Mouse (Mus musculus): ENCODE data around the gene Sptbn4. TPM values are rescaled to one million over a fixed set of nuclear protein-coding genes. Genes with fewer than 3 reads are reported as not detected.
"Not testable (repeated sequence)": the region's sequence is repeated elsewhere in the genome, so short reads cannot be mapped to it uniquely, and the experiment has no call there.

Gene Sptbn4
- total RNA-seq (2021), result 100 to 1,000 TPM; 130 to 133 TPM
- long read RNA-seq, full-length matches to known transcripts, result 146 of 206 reads
- long read RNA-seq, partial matches to known transcripts, result 53 of 206 reads
- long read RNA-seq, other reads (novel, unspliced or antisense), result 7 of 206 reads

DNA sequence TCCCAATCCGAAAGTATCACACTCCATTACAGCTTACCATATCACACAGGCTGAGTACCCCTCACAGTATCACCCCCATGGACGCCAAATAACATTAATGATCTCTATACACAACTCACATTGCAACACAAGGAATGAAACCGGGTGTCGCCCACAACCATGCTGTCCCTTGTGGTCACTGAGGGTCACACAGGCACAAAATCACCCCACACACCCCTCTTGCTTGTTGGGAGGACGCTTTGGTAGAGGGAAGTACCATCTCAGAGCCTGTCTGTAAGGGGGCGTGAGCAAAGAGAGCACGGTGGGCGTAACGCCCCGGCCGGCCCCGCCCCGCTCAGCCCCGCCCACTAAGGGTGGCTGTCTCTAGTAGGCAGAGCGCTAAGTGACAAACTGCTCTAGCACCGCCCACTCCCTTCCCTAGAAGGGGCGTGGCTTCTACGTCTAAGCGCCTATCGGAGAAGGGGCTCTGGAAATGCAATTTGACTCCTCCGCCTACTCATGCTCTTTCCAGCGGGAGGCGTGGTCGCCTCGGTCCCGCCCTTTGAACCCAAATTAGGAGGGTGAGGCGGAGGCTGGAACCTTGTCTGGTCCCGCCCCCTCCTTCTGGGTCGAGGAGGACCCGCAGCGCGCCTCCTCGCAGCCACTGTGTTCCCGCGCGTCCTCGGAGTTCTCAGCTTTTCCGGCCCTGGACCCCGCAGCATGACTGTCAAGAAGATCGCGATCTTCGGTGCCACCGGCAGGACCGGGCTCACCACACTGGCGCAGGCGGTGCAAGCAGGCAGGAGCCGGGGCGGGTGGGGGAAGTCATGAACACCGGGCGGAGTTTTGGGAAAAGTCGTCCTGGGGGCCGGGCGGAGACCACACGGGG lies at the start of gene Sptbn4, which contains the start of gene Blvrb:
TSS of gene Sptbn4 (minus strand) at position 268 of the 868 bp plus-strand sequence.
TSS of gene Blvrb (plus strand) at position 560 of the 868 bp plus-strand sequence.
- peak; percentile 98 to 99 for DNase-seq (ENCODE audit: low spot score in 2 of 2)

DNA sequence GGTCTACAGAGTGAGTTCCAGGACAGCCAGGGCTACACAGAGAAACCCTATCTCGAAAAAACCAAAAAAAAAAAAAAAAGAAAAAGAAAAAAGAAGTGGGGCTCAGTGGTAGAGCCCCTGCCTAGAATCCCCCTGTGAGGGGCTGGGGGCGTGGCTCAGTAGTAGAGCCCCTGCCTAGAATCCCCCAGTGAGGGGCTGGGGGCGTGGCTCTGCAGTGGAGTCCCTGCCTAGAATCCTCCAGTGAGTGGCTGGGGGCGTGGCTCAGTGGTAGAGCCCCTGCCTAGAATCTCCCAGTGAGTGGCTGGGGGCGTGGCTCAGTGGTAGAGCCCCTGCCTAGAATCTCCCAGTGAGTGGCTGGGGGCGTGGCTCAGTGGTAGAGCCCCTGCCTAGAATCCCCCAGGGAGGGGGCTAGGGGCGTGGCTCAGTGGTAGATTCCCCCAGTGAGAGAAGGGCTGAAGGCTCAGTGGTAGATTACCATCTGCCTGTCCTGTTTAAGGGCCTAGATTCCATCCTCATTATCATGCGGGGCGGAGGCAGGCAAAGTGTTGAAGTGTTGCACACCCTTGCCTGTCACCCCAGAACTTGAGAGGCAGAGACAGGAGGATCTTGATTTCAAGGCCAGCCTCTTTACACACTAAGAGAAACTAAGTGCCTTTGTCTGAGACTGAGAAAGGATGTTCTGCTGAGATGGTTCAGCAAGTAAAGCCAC lies 47.3 kb upstream of the Sptbn4 start:
- not testable (repeated sequence) for DNase-seq (ENCODE audit: low spot score in 2 of 2)

DNA sequence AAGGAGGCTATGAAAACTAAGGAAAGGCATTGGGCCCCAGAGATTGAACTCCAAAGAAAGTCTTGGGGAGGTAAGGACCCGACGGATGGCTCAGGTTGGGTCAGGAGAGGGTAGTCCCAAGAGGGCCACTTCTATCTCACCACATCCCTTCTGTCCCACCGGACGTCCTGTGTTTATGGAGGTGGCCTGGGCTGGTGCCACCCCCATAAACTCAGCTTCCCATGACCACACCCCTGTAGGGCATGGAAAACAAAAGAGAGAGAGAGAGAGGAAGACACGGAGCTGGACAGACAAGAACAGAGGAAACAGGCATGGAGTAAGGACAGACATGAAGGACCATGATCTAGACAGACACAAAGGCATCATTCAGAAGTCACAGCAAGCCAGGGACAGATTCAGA lies 46.0 kb upstream of the Sptbn4 start:
- DNase-seq (ENCODE audit: low spot score in 2 of 2), result no peak

DNA sequence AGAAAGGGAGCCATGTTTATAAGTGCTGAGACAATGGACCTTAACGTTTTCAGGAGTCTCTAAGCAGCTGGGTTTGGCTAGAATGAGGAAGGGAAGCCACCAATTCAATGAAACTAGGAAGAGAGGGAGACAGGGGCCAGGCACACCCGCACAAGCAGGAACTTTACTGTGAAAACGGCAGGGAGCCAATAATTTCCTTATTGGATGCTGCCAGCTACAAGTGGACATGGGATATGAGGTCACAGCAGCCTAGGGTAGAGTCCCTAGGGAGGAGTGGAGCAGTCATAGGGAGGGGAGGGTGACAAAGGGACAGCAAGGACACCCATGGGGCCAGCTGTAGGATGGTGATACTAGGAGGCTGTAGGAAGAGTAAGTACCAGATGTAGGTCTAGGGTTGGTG lies 45.5 kb upstream of the Sptbn4 start:
- DNase-seq (ENCODE audit: low spot score in 2 of 2), result no peak

DNA sequence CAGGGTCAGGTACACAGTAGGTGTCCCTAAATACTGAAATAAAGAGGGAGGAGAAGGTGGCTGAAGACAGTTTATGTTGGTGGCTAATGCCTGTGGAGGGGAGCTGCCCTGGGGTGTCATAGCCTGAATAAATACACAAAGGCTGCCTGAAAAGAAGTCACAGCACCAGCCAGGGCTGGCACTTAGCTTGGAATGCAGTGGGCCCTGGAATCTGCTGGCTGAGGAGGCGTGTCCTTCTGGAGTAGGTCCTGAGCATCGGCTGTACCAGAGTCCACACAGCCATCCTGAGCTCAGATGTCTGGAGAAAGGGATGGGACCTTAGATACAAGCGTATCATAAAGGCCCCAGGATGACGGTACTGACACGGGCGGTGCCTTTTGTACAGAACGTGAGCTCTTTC lies 44.4 kb upstream of the Sptbn4 start:
- no peak for DNase-seq (ENCODE audit: low spot score in 2 of 2)

DNA sequence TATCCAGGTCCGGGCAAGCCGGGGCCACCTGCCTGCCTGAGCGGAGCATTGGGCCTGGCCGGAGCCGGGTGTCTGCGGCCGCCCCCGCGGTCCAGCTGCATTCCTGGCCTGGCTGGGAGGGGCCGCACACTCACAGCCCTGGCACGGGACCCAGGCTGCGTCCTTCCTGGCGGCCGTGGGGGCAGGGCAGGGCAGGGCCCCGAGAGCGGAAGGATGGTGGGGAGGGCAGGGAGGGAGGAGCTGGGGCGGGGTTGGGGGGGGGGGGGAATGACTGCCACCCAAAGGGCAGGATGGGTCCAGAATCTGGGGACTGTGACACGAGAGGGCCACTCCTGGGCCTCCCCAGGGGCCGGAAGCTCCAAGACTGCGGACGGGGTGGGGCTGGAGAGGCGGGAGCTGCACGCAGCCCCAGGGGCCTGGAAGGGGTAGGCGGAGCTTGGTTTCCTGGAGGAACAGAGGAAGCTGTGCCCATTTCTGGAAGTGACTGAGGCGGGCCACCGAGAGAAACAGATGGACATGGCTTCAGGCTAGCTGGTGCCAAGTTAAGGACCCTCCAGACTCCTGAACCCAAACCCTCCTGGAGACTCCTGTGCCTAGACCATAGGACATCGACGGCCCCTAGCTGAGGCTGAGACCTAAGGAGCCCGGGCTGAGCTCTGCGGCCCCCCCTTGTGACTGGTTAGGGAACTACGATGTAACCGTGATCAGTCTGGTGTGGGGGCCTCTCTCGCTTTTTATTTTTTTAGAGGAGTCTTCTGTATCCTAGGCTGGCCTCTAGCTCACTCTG lies 43.2 kb upstream of the Sptbn4 start:
- DNase-seq (ENCODE audit: low spot score in 2 of 2), result peak; percentile 82 to 87

DNA sequence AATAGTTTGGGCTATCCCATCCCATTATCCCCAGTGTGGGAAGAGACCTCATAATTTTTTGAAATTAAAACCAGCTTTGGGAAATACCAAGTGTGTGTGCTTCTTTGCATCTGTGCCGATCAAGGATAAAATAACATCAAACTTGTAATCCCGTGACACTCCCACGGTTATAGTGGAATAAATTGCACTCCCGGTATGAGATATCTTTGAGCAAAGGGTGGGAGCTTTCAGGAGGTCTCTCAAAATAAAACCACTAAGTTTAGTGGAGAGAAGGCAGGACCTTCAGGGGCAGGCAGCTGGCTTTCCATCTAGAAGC lies 42.7 kb upstream of the Sptbn4 start:
- no peak for DNase-seq (ENCODE audit: low spot score in 2 of 2)

DNA sequence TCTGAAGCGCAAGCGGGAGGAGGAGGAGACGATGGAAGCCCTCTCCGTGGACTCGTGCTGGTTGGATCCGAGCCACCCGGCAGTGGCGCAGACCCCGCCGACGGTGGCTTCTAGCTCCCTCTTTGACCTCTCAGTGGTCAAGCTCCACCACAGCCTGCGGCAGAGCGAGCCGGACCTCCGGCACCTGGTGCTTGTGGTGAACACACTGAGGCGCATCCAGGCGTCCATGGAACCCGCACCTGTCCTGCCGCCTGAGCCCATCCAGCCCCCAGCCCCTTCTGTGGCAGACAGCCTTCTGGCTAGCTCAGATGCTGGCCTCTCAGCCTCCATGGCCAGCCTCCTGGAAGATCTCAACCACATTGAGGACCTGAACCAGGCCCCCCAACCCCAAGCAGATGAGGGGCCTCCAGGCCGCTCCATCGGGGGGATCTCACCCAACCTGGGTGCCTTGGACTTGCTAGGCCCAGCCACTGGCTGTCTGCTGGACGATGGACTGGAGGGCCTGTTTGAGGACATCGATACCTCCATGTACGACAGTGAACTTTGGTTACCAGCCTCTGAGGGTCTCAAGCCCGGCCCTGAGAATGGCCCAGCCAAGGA lies 41.9 kb upstream of the Sptbn4 start:
- DNase-seq (ENCODE audit: low spot score in 2 of 2), result no peak

DNA sequence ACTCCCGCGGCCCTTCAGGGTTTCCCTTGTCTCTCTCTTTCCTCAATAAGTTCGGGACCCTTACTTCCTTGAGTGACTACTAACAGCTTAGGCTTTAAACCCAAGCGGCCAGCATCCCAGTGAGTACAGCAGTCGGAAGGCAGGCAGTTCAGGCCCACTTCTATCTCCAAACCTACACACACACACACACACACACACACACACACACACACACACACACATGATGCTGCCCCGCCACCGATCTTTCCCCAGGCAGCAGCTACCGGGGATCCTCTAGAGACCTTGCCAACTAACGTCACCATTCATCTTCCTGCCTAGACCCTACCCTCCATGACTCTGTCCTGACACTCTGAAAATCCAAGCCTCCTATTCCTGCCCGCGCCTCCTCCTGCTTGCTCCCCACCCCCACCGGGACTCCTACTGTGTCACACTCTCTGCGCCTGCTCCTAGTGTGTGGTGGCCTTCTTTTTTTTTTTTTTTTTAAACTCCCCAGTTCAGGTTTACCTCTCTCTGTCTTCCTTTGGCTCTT lies 40.3 kb upstream of the Sptbn4 start:
- peak in 1 of 2 experiments; percentile 61 for DNase-seq (ENCODE audit: low spot score in 2 of 2)

DNA sequence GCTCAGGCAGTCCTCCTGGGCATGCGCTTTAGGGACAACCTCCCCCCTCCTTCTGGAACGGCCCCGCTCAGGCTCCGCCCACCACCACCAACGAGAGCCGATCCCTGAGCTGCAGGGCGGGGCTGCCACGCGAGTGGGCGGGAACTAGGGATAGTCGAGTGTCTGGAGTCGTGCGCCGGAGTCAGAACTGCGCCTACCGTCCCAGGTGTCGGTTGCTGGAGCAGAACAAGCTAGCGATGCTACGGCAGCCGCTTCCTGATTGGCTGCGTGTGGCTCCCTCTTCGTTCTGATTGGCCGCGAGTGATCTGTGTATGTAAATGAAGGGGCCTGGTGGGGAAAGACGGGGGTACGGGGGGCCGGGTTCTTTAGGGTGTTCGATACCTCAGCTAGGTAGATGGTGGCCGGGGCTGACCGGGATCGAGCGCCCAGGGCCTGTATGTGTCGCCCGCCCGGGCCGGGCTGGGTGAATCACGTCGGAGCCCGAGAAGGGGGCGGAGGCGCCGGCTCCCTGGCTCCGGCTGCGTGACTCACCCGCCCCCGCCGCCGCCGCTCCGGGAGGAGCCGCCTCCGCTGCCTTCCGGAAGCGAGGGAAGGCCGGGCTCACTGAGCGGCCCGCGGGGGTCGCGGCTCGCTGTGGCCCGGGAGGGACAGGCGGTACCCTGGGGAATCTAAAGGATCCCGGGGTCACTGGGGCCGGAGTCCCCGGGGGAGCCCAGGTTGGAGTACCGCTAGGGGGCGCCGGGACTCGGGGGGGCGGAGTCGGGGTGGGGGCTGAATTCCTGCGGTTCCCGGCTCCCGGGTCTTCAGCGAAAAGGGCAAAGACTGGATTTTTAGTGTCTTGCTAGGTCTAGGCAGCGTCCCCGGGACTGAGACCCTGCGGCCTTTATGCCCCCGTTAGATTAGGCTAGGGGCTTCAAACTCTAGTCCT lies 39.5 kb upstream of the Sptbn4 start, which contains the start of gene Sertad1:
TSS of gene Sertad1 (plus strand) at position 141 of the 928 bp plus-strand sequence.
- DNase-seq (ENCODE audit: low spot score in 2 of 2), result peak; percentile 100

DNA sequence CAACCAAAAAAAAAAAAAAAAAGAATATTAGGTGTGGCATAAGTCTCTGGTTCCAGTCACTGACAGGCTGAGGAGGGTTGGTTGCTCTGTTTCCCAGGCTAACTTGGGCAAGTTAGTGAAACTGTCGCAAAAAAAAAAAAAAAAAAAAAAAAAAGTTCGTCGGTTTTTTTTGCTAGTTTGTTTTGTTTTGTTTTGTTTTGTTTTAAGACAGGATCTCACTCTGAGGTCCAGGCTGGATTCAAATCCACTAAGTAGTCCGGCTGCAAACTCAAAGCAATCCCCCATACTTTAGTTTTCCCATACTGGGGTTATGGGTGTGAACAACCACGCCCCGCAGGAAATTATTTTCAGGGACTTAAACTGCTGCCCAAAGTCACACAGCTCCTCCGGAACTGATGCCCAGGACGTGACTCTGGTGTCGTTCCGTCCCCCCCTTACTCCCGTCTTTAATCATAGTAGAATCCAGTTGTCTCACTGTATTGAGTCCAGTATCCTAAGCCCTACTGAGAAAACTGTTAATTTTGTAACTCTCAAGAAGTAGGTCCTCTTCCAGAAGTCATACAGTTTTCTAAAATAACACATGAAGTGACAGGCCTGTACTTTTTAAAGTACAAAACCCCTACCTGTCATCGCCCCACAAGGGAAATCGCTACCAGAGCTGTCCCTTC lies 38.8 kb upstream of the Sptbn4 start:
- DNase-seq (ENCODE audit: low spot score in 2 of 2), result peak in 1 of 2 experiments; percentile 16

DNA sequence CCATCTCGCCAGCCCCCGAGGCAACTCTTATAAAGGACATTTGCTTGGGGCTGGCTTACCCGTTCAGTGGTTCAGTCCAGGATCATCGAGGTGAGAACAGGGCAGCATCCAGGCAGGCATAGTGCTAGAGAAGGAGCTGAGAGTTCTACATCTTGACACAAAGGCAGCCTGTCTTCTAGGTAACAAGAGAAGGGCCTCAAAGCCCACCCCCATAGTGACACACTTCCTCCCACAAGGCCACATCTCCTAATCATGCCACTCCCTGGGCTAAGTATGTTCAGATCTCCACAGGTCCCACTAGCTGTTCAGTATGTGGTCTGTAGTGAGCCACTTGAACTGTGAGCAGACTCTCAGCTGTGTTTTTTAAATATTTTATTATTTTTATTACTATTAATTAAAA lies 36.4 kb upstream of the Sptbn4 start:
- no peak for DNase-seq (ENCODE audit: low spot score in 2 of 2)

DNA sequence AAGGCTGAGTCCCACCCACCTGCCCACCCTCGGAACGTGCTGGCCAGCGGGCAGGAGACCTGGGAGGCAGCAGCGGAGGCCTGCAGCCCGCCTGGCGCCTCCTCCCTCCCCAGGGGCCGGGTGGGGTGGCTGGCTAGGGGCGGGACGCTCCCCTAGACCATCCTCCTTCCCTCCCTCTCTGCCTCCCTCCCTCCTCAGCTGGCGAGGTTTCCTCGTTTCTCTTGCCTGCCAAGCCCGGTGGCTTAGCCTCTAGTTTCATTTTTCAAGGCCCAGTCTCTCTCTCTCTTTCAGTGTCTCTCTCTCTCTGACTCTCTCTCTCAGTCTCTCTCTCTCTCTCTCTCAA lies 34.1 kb upstream of the Sptbn4 start:
- DNase-seq (ENCODE audit: low spot score in 2 of 2), result peak; percentile 64 to 71

DNA sequence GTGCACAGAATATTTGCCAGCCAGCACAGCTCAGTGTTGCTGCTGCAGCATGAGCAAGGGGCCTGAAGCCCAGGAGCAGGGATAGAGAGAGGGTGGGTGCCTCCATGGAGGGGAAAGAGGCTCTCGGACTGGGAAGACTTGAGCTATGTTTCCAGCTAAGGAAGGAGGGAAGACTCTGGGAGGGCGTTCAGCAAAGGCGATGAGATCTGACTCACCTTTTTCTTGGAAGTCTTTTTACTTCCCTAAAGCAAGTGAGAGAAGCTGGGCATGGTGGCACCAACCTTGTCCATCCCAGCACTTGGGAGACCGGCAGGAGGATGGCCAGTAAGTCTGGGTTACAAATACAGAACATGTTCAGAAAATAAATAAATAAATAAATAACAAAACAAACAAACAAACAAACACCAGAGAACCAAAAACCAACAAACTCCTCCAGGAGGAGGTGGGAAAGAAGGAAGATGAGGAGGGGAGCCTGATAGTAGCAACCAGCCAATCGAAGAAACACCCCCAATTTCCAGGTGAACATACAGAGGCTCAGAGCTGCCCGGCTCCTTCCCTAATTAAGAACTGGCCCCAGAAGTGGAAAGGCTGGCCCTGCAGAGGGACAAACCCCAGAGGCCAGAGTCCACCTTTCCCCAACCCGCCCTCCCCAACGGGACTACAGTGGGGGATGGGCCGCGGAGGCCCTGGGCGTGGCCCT lies 33.6 kb upstream of the Sptbn4 start:
- no peak for DNase-seq (ENCODE audit: low spot score in 2 of 2)

DNA sequence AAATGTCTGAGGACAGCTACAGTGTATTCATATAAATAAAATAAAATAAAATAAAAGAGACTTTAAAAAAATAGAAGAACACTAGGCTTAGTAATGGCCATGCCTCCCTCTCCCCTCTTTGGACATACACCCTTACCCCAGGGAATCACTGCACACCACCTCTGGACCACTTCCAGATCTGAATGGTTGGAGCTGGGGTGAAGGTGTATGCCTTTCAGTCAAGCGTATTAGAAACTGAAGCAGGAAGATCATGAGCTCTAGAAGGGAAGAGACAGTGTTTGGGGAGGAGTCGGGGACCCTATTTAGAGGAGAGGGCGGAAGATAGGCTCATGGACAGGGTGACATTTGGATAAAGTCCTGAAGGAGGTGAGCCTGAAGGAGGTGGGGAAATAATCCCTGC lies 33.0 kb upstream of the Sptbn4 start:
- DNase-seq (ENCODE audit: low spot score in 2 of 2), result no peak

DNA sequence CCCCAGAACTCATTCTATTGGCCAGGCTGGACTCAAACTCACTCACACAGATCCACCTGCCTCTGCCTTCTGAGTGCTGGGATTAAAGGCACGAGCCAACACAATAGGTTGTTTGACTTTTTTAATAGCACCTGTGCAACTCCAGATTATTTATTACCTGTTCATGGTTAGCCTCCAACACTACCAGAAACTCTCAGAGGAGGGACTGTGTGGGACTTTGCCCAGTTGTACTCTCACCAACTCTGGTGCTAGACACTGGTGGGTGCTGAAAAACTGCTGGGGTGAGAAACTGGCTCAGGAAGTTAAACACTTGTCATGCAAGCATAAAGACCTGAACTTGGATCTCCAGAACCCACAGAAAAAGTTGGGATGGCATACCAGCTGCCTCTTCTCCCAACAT lies 32.3 kb upstream of the Sptbn4 start:
- no peak for DNase-seq (ENCODE audit: low spot score in 2 of 2)

DNA sequence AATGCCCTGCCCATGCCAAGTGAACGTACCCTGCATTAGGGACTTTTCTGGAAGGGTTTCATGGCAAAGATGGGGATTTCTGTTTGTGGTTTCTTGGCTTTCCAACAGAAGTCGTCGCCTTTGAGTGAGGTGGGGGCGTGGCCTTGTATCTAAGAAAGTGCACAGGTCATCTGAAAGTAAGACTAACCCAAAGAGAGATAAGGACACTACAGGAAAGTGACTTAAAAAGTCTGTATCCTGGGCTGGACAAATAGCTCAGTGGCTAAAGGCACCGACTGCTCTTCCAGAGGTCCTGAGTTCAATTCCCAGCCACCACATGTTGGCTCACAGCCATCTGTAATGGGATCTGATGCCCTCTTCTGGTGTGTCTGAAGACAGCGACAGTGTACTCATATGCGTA lies 31.1 kb upstream of the Sptbn4 start:
- no peak for DNase-seq (ENCODE audit: low spot score in 2 of 2)

DNA sequence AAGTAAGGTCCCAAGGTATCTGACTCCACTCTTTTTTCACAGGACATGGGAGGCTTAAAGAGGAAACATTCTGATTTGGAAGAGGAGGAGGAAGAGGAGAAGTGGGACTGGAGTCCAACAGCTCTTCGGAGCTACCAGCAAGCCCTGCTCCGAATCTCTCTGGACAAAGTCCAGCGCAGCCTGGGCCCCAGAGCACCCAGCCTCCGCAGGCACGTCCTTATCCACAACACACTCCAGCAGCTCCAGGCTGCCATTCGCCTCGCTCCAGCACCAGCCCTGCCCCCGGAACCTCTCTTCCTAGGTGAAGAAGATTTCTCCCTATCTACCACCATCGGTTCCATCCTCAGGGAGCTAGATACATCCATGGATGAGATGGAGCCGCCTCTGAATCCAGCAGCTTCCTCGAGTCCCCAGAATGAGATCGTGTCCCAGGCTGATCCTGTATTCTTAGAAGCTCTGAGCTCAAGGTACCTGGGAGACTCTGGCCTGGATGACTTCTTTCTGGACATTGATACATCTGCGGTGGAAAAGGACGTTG lies 28.7 kb upstream of the Sptbn4 start:
- no peak for DNase-seq (ENCODE audit: low spot score in 2 of 2)
